Mouse (Mus musculus) heart, embryonic 10.5 days (tissue): Measurements from ENCODE around the gene Btbd18. TPM values are rescaled to one million over a fixed set of nuclear protein-coding genes. Genes with fewer than 3 reads are reported as not detected.

Experiments used
- DNase-seq: peaks from one replicate; pipeline ENCODE4 v3.0.0-alpha.2; 2017; ENCODE audit warnings: low spot score
- H3K27ac ChIP-seq: fragments of 300-500 bp; sonication (generic); 2 replicates; pipeline ENCODE4 v1.5.1; 2016; ENCODE audit warnings: mild to moderate bottlenecking
- H3K27me3 ChIP-seq: fragments of 300-500 bp; sonication (generic); 2 replicates; pipeline ENCODE4 v1.6.1; 2016; ENCODE audit warnings: mild to moderate bottlenecking; ENCODE audit not compliant: poor library complexity, insufficient read depth, severe bottlenecking
- H3K36me3 ChIP-seq: fragments of 300-500 bp; sonication (generic); 2 replicates; pipeline ENCODE4 v1.6.1; 2016; ENCODE audit warnings: mild to moderate bottlenecking, moderate library complexity
- H3K4me1 ChIP-seq: fragments of 300-500 bp; sonication (generic); 2 replicates; pipeline ENCODE4 v1.6.1; 2016; ENCODE audit warnings: mild to moderate bottlenecking
- H3K4me3 ChIP-seq: fragments of 300-500 bp; sonication (generic); 2 replicates; pipeline ENCODE4 v1.5.1; 2016; ENCODE audit warnings: mild to moderate bottlenecking, moderate library complexity
- H3K9me3 ChIP-seq: fragments of 300-500 bp; sonication (generic); 2 replicates; pipeline ENCODE4 v1.6.1; 2016; ENCODE audit warnings: mild to moderate bottlenecking, moderate library complexity
- WGBS: fragments of 180-500 bp; shearing (Covaris S2); methylation state at CpG from one replicate; pipeline ENCODE4 v1.1.7; 2016; 5-methylcytosine and 5-hydroxymethylcytosine counted together
- polyA plus RNA-seq: library from polyadenylated mRNA; unstranded; fragments of >200 nt; fragmentation: Nextera tagmentation; extraction: Ambion mirVana; gene quantifications from 2 replicates; pipeline ENCODE4 v1.2.1, GENCODE M21; 2016

Btbd18 gene
- polyA plus RNA-seq: 0.21 and 0.29 TPM in 2 replicates

DNA sequence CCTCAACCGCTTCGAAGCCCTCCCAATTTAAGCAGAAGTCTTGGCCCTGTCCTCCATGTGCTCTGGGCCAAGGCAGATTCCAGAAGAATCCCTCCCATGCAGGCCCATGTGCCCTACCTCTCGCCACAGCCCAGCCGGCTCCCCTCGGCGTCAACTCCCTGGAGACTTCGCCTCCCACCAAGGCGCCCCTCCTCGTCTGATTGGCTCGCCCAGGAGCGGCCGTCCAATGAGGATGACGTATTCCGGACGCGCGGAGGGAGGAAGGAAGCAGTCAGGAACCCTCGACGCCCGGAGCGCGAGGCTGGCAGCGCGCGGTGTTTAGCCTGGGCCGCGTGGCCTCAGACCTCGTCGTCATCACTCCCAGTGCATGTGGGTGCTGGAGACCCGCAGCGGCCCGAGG lies at the start of gene Btbd18:
Gene Btbd18 (plus strand): TSS at position 274 of the 400 bp plus-strand sequence.
- Histone ChIP-seq H3K9me3 (no peaks in the 10 kb centered on the region), H3K27ac (no peak within 1 kb of the TSS), H3K4me3 (no peak within 1 kb of the TSS), H3K4me1 (no peaks in the 10 kb centered on the region), H3K36me3 (no peaks in the 10 kb centered on the region), H3K27me3 (no peaks in the 10 kb centered on the region)
- DNase-seq: no peak
- 91% methylated on average over 32 of the region's 32 CpGs for WGBS

DNA sequence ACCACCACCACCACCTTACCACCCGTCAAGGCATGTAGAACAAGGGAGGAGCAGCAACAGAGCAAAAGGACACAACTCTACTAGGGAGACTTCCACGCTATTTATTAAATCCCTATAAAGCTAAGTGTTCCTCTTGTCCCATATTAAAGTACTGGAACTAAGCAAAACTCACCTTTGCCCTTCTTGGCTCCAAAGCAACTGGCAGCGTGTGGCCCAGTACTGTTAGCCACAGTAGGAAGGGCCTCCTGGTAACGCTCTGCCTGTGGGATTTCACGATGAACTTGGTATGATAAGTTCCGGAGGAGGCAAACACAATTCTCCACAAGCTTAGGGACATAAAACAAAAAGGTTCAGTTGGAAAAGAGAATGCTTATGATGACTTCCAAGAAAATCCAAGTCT lies 46.1 kb upstream of the Btbd18 start:
- no peak for DNase-seq
- 92% methylated on average over 6 of the region's 6 CpGs for WGBS
- Histone ChIP-seq H3K4me1 (no peaks in the 10 kb centered on the region), H3K9me3 (no peaks in the 10 kb centered on the region), H3K27me3 (no peaks in the 10 kb centered on the region), H3K27ac (no peak overlapping the region), H3K4me3 (no peak overlapping the region), H3K36me3 (peaks cover 97% of the 10 kb centered on the region)

DNA sequence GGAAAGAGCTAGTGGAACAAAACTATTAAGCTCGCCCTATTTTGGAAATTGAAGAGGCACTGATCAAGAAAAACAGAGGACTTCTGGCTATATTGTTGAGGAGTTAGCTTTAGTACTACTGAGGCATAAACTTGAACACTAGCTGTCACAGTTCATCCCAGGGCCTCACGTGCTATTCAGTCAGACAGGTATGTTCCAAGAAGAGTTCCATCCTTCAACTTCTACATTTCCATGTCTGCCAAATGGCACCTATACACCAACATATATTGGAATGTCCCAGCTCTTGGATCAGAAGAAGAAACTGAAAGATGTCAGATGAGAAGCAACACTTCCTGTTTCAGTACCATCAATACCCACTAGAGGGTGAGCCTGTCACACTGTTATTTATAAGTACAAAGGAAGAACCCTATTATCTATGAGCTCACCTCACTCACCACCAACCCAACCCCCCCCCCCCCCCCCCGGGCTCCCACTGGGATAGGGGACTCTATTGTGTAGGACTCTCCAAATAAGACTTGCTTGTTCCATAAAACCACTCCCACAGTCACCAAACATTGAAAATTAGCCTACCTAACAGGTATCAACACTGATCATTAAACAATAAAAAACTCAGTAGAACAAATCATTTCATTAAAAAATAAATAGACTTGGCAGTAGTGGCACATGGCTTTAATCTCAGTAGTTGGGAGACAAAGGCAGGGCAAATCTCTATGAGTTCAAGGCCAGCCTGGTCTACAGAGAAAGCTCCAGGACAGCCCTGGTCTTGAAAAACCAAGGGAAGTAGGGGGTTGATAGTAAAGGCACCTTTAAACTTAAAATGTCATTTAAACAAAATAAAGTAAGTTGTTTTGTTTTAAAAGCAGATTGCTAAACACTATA lies 41.0 kb upstream of the Btbd18 start:
- DNase-seq: peak; percentile 74
- no peak overlapping the region for H3K27ac ChIP-seq

DNA sequence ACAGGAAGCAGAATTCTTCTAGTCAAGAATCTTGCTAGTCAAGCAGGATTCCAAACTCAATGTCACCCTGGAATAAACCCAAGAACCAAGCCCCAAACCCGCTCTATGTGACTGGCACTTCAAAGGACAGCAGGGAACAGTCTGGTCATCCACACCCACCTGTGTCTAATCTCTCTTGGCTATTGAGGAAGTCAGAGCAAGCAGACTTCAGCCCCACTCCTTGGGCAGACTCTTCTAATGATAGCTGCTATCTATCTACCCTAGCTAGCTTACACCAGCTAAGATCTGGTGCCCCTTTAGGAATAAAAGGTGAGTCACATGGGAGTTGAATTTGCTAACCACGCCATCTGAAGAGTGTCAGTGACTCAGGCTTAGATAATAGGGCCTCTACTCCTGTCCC lies 40.0 kb upstream of the Btbd18 start:
- H3K4me3 ChIP-seq: no peak overlapping the region
- no peaks in the 10 kb centered on the region for H3K9me3 ChIP-seq
- H3K36me3 ChIP-seq: peaks cover 84% of the 10 kb centered on the region
- no peak for DNase-seq
- WGBS: 49% methylated on average over 2 of the region's 2 CpGs
- peaks cover 29% of the 10 kb centered on the region for H3K4me1 ChIP-seq
- H3K27me3 ChIP-seq: no peaks in the 10 kb centered on the region
- H3K27ac ChIP-seq: 0 out of 2 replicates have a peak overlapping the region, but pooled peaks have one; percentile 47

More for the DNA sequence above, 41.0 kb upstream of the Btbd18 start:
- peaks cover 85% of the 10 kb centered on the region for H3K36me3 ChIP-seq
- 65% methylated on average over 3 of the region's 3 CpGs for WGBS
- peaks cover 23% of the 10 kb centered on the region for H3K4me1 ChIP-seq
- H3K4me3 ChIP-seq: no peak overlapping the region
- H3K9me3 ChIP-seq: no peaks in the 10 kb centered on the region
- H3K27me3 ChIP-seq: no peaks in the 10 kb centered on the region

DNA sequence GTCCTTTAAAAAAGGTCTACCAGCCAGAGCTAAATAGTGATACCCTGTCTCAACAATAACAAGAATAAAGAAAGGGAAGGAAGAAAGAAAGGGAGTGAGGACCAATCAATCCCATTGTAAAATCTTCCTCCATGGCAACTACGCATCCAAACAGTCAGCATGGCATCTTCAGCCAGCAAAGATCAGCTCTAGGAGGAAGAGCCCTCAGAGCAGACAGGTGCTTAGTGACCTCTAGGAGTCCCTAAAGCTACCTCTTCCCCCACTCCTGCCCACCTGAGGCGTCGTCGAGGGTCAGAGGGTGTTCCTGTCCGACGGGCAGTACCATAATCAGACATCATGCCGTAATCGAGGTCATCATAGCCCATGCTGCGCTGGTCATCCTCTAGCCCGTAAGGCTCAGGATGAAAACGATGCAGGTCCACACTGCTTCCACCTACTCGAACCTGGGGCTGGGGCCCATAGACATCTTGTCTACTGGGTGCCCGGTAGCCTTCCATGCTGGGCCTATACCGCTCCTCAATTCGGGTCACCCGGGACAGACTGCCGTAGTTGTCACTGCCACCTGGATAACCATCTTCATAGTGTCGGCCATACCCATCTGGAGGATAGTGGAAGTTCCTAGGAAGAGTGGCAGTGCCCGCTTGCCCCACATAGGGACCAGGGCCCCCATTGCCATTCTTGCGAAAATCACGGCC lies 39.1 kb upstream of the Btbd18 start:
- peaks cover 83% of the 10 kb centered on the region for H3K36me3 ChIP-seq
- H3K4me3 ChIP-seq: no peak overlapping the region
- peak; percentile 72 for DNase-seq
- H3K27me3 ChIP-seq: no peaks in the 10 kb centered on the region
- H3K4me1 ChIP-seq: peaks cover 34% of the 10 kb centered on the region
- 93% methylated on average over 21 of the region's 21 CpGs for WGBS
- no peak overlapping the region for H3K27ac ChIP-seq
- no peaks in the 10 kb centered on the region for H3K9me3 ChIP-seq

DNA sequence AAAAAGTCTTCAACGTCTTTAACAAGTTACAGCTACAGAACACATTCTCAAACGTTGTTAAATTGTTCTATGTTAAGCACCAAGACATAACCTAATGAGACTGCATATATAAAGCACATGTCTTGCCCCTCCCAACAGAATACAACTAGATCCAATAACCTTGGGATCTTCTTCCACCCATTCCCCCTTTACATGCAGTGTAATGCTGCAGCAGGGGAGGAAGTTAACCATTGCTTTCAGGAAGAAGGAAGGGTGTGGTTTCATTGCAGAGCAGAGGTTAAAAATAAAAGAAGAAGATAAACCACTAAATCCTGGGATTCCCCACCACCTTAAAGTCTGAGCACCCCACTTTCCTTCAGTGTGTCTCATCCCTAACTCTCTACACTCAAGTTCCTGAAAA lies 36.2 kb upstream of the Btbd18 start:
- H3K4me3 ChIP-seq: no peak overlapping the region
- H3K27ac ChIP-seq: no peak overlapping the region
- H3K36me3 ChIP-seq: peaks cover 58% of the 10 kb centered on the region
- 71% methylated on average over 2 of the region's 2 CpGs for WGBS
- no peaks in the 10 kb centered on the region for H3K27me3 ChIP-seq
- peaks cover 52% of the 10 kb centered on the region for H3K4me1 ChIP-seq
- no peak for DNase-seq
- no peaks in the 10 kb centered on the region for H3K9me3 ChIP-seq

DNA sequence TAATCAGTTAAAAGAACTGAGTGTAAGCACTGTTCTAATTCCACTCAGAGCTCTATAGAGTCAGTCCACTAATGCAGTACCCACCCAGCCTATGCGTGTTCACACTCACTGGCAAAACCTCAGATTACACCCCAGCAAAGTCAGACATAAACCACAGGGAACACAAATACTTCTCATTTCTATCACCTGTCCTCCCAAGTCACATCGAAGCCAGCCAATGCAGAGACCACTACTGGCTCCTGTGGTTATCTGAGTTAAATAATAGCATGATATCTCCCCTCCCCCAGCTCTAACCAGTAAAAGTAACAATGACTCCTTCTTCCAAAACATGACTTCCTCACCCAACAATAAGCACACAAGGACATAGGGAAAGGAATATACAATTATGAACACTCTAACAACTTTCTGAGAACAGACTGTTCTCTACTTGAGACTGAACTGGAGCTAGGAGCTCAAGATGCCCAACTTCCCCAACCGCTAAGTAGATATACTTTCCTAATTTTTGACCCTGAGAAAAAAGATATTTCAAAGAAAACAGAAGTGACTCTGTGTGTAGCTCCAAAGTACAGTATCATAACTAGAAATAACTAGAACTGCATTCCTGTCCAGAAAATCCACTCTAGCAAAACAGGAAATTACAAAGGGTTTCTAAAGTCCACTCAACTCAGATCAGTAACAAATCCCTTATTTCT lies 35.3 kb upstream of the Btbd18 start:
- Histone ChIP-seq H3K9me3 (no peaks in the 10 kb centered on the region), H3K4me3 (no peak overlapping the region), H3K27me3 (no peaks in the 10 kb centered on the region), H3K4me1 (peaks cover 53% of the 10 kb centered on the region), H3K27ac (no peak overlapping the region), H3K36me3 (peaks cover 60% of the 10 kb centered on the region)
- WGBS: 80% methylated on average over 3 of the region's 3 CpGs
- no peak for DNase-seq

DNA sequence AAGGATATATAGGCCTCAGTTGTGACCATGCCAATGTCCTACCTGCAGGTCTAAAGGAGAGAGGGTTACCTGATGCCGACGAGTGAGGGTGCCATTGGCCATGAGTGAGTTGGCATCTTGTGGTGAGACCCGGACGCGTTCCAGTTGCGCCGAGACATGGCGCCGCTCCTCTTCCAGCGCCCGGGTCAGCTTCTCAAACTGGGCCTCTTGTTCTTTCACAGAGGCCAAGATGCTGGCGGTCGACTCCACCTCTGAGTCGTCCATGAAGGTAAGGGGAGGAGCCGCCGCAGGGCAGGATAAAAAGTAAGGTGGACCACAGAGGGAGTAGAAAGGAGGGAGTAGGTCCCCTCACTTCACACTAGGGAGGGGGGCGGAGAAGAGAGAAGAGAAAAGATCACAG lies 34.7 kb upstream of the Btbd18 start:
- H3K27ac ChIP-seq: no peak overlapping the region
- 91% methylated on average over 17 of the region's 17 CpGs for WGBS
- H3K27me3 ChIP-seq: no peaks in the 10 kb centered on the region
- DNase-seq: no peak
- no peaks in the 10 kb centered on the region for H3K9me3 ChIP-seq
- H3K4me1 ChIP-seq: peaks cover 48% of the 10 kb centered on the region
- H3K36me3 ChIP-seq: peaks cover 57% of the 10 kb centered on the region
- H3K4me3 ChIP-seq: no peak overlapping the region

DNA sequence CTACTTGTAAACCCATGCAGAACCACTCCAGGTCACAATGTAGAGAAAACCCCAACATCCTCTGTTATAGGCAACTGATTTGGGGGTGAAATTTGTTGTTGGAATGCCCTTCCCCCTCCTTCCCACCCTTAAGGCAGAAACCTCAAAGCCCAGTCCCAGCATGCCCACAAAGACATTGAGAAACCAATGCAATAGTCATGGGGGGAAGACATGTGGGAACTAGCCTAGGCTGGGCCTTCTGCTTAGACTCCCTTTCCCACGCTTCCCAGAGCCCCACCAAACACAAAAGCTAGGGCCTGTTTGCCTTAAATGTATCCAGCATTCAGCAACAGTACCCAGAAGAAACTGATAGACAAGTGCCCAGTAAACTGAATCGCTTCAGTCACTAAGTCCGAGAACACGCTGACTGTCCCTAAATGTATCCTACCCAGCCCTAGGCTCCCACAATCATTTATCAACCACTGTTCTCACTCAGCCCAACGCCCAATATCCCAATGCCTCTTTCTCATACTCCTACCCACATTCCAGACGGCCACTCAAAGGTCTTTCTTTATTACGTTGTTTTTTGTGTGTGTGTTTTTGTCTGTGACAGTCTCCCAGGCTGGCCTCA lies 32.4 kb upstream of the Btbd18 start:
- peaks cover 39% of the 10 kb centered on the region for H3K4me1 ChIP-seq
- no peak for DNase-seq

DNA sequence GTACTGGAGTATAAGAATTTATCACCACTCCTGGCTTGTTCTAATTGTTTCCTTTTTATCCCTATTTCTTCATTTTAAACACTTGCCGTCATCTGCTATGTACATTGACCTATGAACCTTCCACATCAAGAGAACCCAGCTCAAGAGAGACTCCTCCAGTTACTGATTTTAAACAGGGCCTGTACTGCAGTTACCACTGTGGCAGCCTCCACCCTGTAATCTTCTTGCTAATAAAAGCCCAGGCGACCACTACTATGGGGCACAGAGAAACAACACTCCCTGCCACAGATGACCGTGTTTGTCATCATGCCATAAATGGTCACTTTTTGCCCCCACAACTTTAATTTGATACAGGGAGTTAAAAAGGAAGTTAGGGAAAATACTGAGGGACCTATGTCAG lies 31.8 kb upstream of the Btbd18 start:
- Histone ChIP-seq H3K9me3 (no peaks in the 10 kb centered on the region), H3K27me3 (no peaks in the 10 kb centered on the region), H3K4me3 (peak overlapping the region; percentile 5; the same call in 1 of the 2 replicates), H3K4me1 (peaks cover 45% of the 10 kb centered on the region), H3K27ac (peak overlapping the region; percentile 69), H3K36me3 (peaks cover 32% of the 10 kb centered on the region)
- no peak for DNase-seq
- whole genome bisulfite sequencing: 36% methylated on average over 3 of the region's 3 CpGs

More for the DNA sequence above, 32.4 kb upstream of the Btbd18 start:
- Histone ChIP-seq H3K4me3 (no peak overlapping the region), H3K27ac (peak overlapping the region; percentile 69), H3K9me3 (no peaks in the 10 kb centered on the region), H3K27me3 (no peaks in the 10 kb centered on the region), H3K36me3 (peaks cover 37% of the 10 kb centered on the region)
- WGBS: 59% methylated on average over 7 of the region's 7 CpGs

DNA sequence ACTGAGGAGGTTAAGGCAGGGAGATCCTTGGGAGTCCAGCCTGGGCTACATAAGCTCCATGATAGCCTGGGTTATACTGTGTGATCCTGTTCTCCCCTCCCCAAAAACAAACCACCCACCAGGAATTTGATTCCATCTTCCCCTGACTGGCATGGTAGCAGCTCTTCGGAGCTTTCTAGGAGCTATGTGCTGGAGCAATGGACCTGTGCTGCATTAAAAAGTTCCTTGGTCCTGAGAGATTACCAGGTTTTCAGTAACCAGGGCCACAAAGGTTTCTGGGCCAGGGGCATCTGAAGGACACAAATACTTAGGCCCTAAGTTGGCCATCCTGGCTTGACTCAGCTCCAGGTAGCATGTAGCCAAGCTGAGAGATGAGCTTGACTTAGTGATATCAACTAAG lies 26.9 kb upstream of the Btbd18 start:
- peak overlapping the region; percentile 92 for H3K27ac ChIP-seq
- WGBS: 92% methylated on average over 1 of the region's 1 CpGs
- H3K4me1 ChIP-seq: peaks cover 68% of the 10 kb centered on the region

DNA sequence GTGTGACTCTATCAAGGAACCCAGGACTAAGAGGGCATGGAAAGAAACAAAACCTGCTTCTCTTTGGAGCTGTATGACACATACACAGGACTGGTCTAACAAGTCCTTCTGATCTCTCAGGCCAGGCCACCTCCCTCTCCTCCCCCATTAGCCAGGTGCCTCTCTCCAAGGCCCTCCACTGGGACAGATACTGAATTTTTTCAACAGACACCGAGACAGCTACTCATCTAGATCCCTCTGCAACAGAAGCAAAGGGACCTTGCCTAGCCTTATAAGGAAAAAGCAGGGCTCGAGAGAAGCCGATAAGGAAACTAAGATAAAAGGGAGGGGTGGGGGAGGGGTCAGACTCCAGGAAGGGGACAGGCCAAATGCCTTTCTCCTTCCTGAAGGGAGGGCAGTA lies 25.9 kb upstream of the Btbd18 start:
- H3K36me3 ChIP-seq: 0 out of 2 replicates have a peak, but pooled peaks cover 5% of the 10 kb centered on the region
- peak; percentile 85 for DNase-seq
- H3K4me3 ChIP-seq: peak overlapping the region; percentile 34; the same call in 1 of the 2 replicates
- H3K4me1 ChIP-seq: peaks cover 69% of the 10 kb centered on the region
- H3K27me3 ChIP-seq: no peaks in the 10 kb centered on the region
- H3K27ac ChIP-seq: peak overlapping the region; percentile 92
- H3K9me3 ChIP-seq: no peaks in the 10 kb centered on the region
- WGBS: 0% methylated on average over 3 of the region's 3 CpGs

More for the DNA sequence above, 26.9 kb upstream of the Btbd18 start:
- H3K9me3 ChIP-seq: no peaks in the 10 kb centered on the region
- no peak overlapping the region for H3K4me3 ChIP-seq
- no peak for DNase-seq
- H3K27me3 ChIP-seq: no peaks in the 10 kb centered on the region
- 0 out of 2 replicates have a peak, but pooled peaks cover 5% of the 10 kb centered on the region for H3K36me3 ChIP-seq
